Mouse (Mus musculus): ENCODE results near the gene Dlg1. TPM values are rescaled to one million over a fixed set of nuclear protein-coding genes. Genes with fewer than 3 reads are reported as not detected.

Gene Dlg1
- polyA plus RNA-seq, 1 experiment from 2014 or later, result 13.0 TPM

- WGBS, result 70% methylated on average over 3 of the region's 3 CpGs
- peaks cover 20% of the 10 kb centered on the region for H3K36me3 ChIP-seq
- no peak for ATAC-seq (ENCODE audit: low FRiP score)
Observed at GRCm38 (mm10) chr16:31865242-31865641, 202.0 kb downstream of the Dlg1 start.

GRCm38 (mm10) chr16:31866911-31867310, 203.7 kb downstream of the Dlg1 start:
- Histone ChIP-seq H3K9ac (replicated peaks) (no peak overlapping the region), H3K9me3 (replicated peaks) (no peaks in the 10 kb centered on the region), H3K27me3 (replicated peaks) (no peaks in the 10 kb centered on the region), H3K4me2 (no peak overlapping the region), H3K36me3 (peaks cover 10% of the 10 kb centered on the region; the same call in 1 of the 2 replicates), H3K4me1 (no peaks in the 10 kb centered on the region), H3K27ac (replicated peaks) (no peak overlapping the region), H3K4me3 (replicated peaks) (no peak overlapping the region)
- 94% methylated on average over 3 of the region's 3 CpGs for WGBS
- no peak for ATAC-seq (ENCODE audit: low FRiP score)

More at GRCm38 (mm10) chr16:31865242-31865641, 202.0 kb downstream of the Dlg1 start:
- Histone ChIP-seq H3K9me3 (replicated peaks) (no peaks in the 10 kb centered on the region), H3K4me3 (replicated peaks) (no peak overlapping the region), H3K4me2 (no peak overlapping the region), H3K4me1 (no peaks in the 10 kb centered on the region), H3K27me3 (replicated peaks) (no peaks in the 10 kb centered on the region), H3K27ac (replicated peaks) (no peak overlapping the region), H3K9ac (replicated peaks) (no peak overlapping the region)

- Histone ChIP-seq H3K27me3 (replicated peaks) (no peaks in the 10 kb centered on the region), H3K4me1 (no peaks in the 10 kb centered on the region), H3K27ac (replicated peaks) (no peak overlapping the region), H3K9me3 (replicated peaks) (no peaks in the 10 kb centered on the region), H3K4me3 (replicated peaks) (no peak overlapping the region), H3K9ac (replicated peaks) (no peak overlapping the region), H3K4me2 (no peak overlapping the region), H3K36me3 (peaks cover 10% of the 10 kb centered on the region; the same call in 1 of the 2 replicates)
- WGBS, result 75% methylated on average over 4 of the region's 4 CpGs
- ATAC-seq (ENCODE audit: low FRiP score), result no peak
Observed at GRCm38 (mm10) chr16:31867736-31868135, 204.5 kb downstream of the Dlg1 start.

GRCm38 (mm10) chr16:31873721-31874120, 210.5 kb downstream of the Dlg1 start:
- Histone ChIP-seq H3K9me3 (replicated peaks) (no peaks in the 10 kb centered on the region), H3K9ac (replicated peaks) (no peak overlapping the region), H3K4me1 (peaks cover 3% of the 10 kb centered on the region; the same call in 1 of the 2 replicates), H3K27ac (replicated peaks) (no peak overlapping the region), H3K4me3 (replicated peaks) (no peak overlapping the region), H3K36me3 (peaks cover 2% of the 10 kb centered on the region; the same call in 1 of the 2 replicates), H3K27me3 (replicated peaks) (no peaks in the 10 kb centered on the region), H3K4me2 (no peak overlapping the region)
- ATAC-seq (ENCODE audit: low FRiP score), result no peak
- WGBS, result 91% methylated on average over 8 of the region's 8 CpGs

- no peak overlapping the region for H3K9ac ChIP-seq (replicated peaks)
- no peak overlapping the region for H3K4me3 ChIP-seq (replicated peaks)
- no peak overlapping the region for H3K27ac ChIP-seq (replicated peaks)
- peaks cover 9% of the 10 kb centered on the region; the same call in 1 of the 2 replicates for H3K4me1 ChIP-seq
- no peaks in the 10 kb centered on the region for H3K9me3 ChIP-seq (replicated peaks)
- H3K36me3 ChIP-seq, result peaks cover 2% of the 10 kb centered on the region; the same call in 1 of the 2 replicates
- 95% methylated on average over 4 of the region's 4 CpGs for WGBS
- ATAC-seq (ENCODE audit: low FRiP score), result no peak
- no peaks in the 10 kb centered on the region for H3K27me3 ChIP-seq (replicated peaks)
- no peak overlapping the region for H3K4me2 ChIP-seq
Observed at GRCm38 (mm10) chr16:31875391-31875790, 212.1 kb downstream of the Dlg1 start.

- 69% methylated on average over 10 of the region's 10 CpGs for WGBS
- Histone ChIP-seq H3K9me3 (replicated peaks) (no peaks in the 10 kb centered on the region), H3K27ac (replicated peaks) (no peak overlapping the region), H3K9ac (replicated peaks) (no peak overlapping the region), H3K4me2 (no peak overlapping the region), H3K27me3 (replicated peaks) (no peaks in the 10 kb centered on the region), H3K36me3 (peaks cover 2% of the 10 kb centered on the region; the same call in 1 of the 2 replicates), H3K4me1 (peaks cover 9% of the 10 kb centered on the region; the same call in 1 of the 2 replicates), H3K4me3 (replicated peaks) (no peak overlapping the region)
- no peak for ATAC-seq (ENCODE audit: low FRiP score)
Observed at GRCm38 (mm10) chr16:31876386-31876785, 213.1 kb downstream of the Dlg1 start.

GRCm38 (mm10) chr16:31878052-31878451, 214.8 kb downstream of the Dlg1 start:
- H3K9me3 ChIP-seq (replicated peaks), result no peaks in the 10 kb centered on the region
- WGBS, result 48% methylated on average over 6 of the region's 6 CpGs
- ATAC-seq (ENCODE audit: low FRiP score), result no peak
- no peak overlapping the region for H3K9ac ChIP-seq (replicated peaks)
- H3K4me3 ChIP-seq (replicated peaks), result no peak overlapping the region
- no peaks in the 10 kb centered on the region for H3K27me3 ChIP-seq (replicated peaks)
- peaks cover 10% of the 10 kb centered on the region; the same call in 1 of the 2 replicates for H3K4me1 ChIP-seq
- H3K4me2 ChIP-seq, result no peak overlapping the region
- peaks cover 2% of the 10 kb centered on the region; the same call in 1 of the 2 replicates for H3K36me3 ChIP-seq
- no peak overlapping the region for H3K27ac ChIP-seq (replicated peaks)

- Histone ChIP-seq H3K9ac (replicated peaks) (no peak within 1 kb of the TSS), H3K9me3 (replicated peaks) (no peaks in the 10 kb centered on the region), H3K27ac (replicated peaks) (no peak within 1 kb of the TSS), H3K4me2 (peak within 1 kb of the TSS; percentile 30; the same call in 1 of the 2 replicates), H3K27me3 (replicated peaks) (no peaks in the 10 kb centered on the region), H3K4me1 (peaks cover 14% of the 10 kb centered on the region; the same call in 1 of the 2 replicates), H3K36me3 (peaks cover 2% of the 10 kb centered on the region; the same call in 1 of the 2 replicates), H3K4me3 (replicated peaks) (no peak within 1 kb of the TSS)
- ATAC-seq (ENCODE audit: low FRiP score), result peak; percentile 35; the same call in 1 of the 2 replicates
- 34% methylated on average over 21 of the region's 21 CpGs for WGBS
Observed at GRCm38 (mm10) chr16:31878573-31879257, 215.5 kb downstream of the Dlg1 start, which contains the start of gene Meltf. Gene Meltf, plus strand, starts transcription at chr16:31878810.

GRCm38 (mm10) chr16:31880146-31880840, 217.1 kb downstream of the Dlg1 start:
- Histone ChIP-seq H3K9ac (replicated peaks) (no peak overlapping the region), H3K4me1 (peaks cover 27% of the 10 kb centered on the region), H3K4me2 (no peak overlapping the region), H3K9me3 (replicated peaks) (no peaks in the 10 kb centered on the region), H3K36me3 (no peaks in the 10 kb centered on the region), H3K4me3 (replicated peaks) (no peak overlapping the region), H3K27me3 (replicated peaks) (no peaks in the 10 kb centered on the region), H3K27ac (replicated peaks) (no peak overlapping the region)
- no peak for ATAC-seq (ENCODE audit: low FRiP score)
- WGBS, result 78% methylated on average over 8 of the region's 8 CpGs

- H3K9me3 ChIP-seq (replicated peaks), result no peaks in the 10 kb centered on the region
- no peak overlapping the region for H3K27ac ChIP-seq (replicated peaks)
- no peaks in the 10 kb centered on the region for H3K27me3 ChIP-seq (replicated peaks)
- no peak overlapping the region for H3K9ac ChIP-seq (replicated peaks)
- no peak for ATAC-seq (ENCODE audit: low FRiP score)
- H3K36me3 ChIP-seq, result no peaks in the 10 kb centered on the region
- WGBS, result 74% methylated on average over 9 of the region's 9 CpGs
- no peak overlapping the region for H3K4me3 ChIP-seq (replicated peaks)
- H3K4me1 ChIP-seq, result peaks cover 27% of the 10 kb centered on the region
- no peak overlapping the region for H3K4me2 ChIP-seq
Observed at GRCm38 (mm10) chr16:31882381-31882908, 219.2 kb downstream of the Dlg1 start.

- H3K4me1 ChIP-seq, result peaks cover 27% of the 10 kb centered on the region
- no peaks in the 10 kb centered on the region for H3K9me3 ChIP-seq (replicated peaks)
- no peak overlapping the region for H3K27ac ChIP-seq (replicated peaks)
- no peak overlapping the region for H3K4me2 ChIP-seq
- 78% methylated on average over 14 of the region's 14 CpGs for WGBS
- H3K36me3 ChIP-seq, result no peaks in the 10 kb centered on the region
- H3K27me3 ChIP-seq (replicated peaks), result no peaks in the 10 kb centered on the region
- H3K4me3 ChIP-seq (replicated peaks), result no peak overlapping the region
- ATAC-seq (ENCODE audit: low FRiP score), result no peak
- no peak overlapping the region for H3K9ac ChIP-seq (replicated peaks)
Observed at GRCm38 (mm10) chr16:31883302-31883701, 220.1 kb downstream of the Dlg1 start.

All from neural tube, embryonic 15.5 days (tissue).